Mouse (Mus musculus) kidney, embryonic 14.5 days (tissue): ENCODE measurements around the gene Zdhhc5. TPM values are rescaled to one million over a fixed set of nuclear protein-coding genes. Genes with fewer than 3 reads are reported as not detected.

Experiments
- ATAC-seq: fragments of 200-750 bp; cut with Nextera tagmentation; 2 replicates; pipeline ENCODE4 v1.8.0; 2017; ENCODE audit warnings: moderate number of reproducible peaks, mild to moderate bottlenecking, moderate TSS enrichment, moderate library complexity; ENCODE audit not compliant: low FRiP score, low TSS enrichment
- H3K27ac ChIP-seq: fragments of 300-500 bp; sonication (generic); 2 replicates; pipeline ENCODE4 v1.5.1; 2014; ENCODE audit warnings: low read depth, mild to moderate bottlenecking, low read length, moderate library complexity, mixed read lengths
- H3K27me3 ChIP-seq: fragments of 300-500 bp; sonication (generic); 2 replicates; pipeline ENCODE4 v1.6.1; 2014; ENCODE audit warnings: mild to moderate bottlenecking, low read length; ENCODE audit not compliant: control insufficient read depth, insufficient read depth
- H3K36me3 ChIP-seq: fragments of 300-500 bp; sonication (generic); 2 replicates; pipeline ENCODE4 v1.6.1; 2014; ENCODE audit warnings: low read length, mixed read lengths; ENCODE audit not compliant: control insufficient read depth, insufficient read depth
- H3K4me1 ChIP-seq: fragments of 300-500 bp; sonication (generic); 2 replicates; pipeline ENCODE4 v1.6.1; 2014; ENCODE audit warnings: low read length, mixed read lengths; ENCODE audit not compliant: control insufficient read depth, insufficient read depth
- H3K4me2 ChIP-seq: fragments of 300-500 bp; sonication (generic); replicated peaks from 2 replicates; pipeline ENCODE4 v1.6.1; 2014; ENCODE audit warnings: low read depth, mild to moderate bottlenecking, low read length
- H3K4me3 ChIP-seq: fragments of 300-500 bp; sonication (generic); 2 replicates; pipeline ENCODE4 v1.5.1; 2014; ENCODE audit warnings: mild to moderate bottlenecking, low read length
- H3K9ac ChIP-seq: fragments of 300-500 bp; sonication (generic); 2 replicates; pipeline ENCODE4 v1.6.1; 2014; ENCODE audit warnings: low read depth, mild to moderate bottlenecking, low read length, moderate library complexity
- H3K9me3 ChIP-seq: fragments of 300-500 bp; sonication (generic); 2 replicates; pipeline ENCODE4 v1.6.1; 2016; ENCODE audit warnings: low read length; ENCODE audit not compliant: control insufficient read depth
- WGBS: fragments of 180-500 bp; shearing (Covaris S2); extraction: QIAGEN DNeasy Blood & Tissue Kit; methylation state at CpG from one replicate; pipeline ENCODE4 v1.1.7; 2014; 5-methylcytosine and 5-hydroxymethylcytosine counted together
- polyA plus RNA-seq: library from polyadenylated mRNA; unstranded; fragments of >200 nt; fragmentation: Nextera tagmentation; extraction: Ambion mirVana; gene quantifications from 2 replicates; pipeline ENCODE4 v1.2.1, GENCODE M21; 2014

The Zdhhc5 gene
- polyA plus RNA-seq, 1 experiment from 2014 or later = 41.0 TPM

DNA sequence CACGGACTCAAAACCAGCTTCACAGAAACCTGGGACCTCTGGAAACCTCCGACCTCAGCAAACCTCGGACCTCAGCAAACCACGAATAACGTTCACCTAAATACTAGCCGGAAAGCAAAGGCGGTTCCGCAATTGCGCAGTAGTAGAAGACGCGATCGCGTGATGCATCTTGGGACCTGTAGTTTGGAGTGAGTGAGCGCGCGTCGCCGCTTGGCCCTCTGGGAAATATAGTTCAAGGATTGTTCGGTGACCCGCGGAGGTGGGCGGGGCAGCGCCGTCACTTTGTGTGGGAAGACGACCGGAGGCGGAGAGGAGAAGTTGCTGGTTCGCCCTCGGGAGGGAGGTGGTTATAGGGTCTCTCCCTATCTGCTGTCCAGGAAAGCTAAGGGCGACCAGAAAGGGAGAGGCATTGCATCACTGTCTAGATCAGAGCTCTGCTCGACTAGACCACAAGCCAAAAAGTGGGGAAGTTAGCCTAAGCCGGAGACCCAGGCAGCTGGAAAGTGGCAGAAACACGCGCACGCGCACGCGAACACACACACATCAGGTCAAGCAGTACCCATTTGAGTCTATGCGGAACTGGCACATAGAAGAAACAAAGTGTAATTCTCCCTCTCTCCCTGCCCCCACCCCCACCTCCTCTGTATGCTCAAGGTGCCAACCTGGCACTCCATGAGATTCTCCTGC, 12.3 kb upstream of the Zdhhc5 start, which contains the start of gene Clp1:
Gene Clp1 (minus strand): TSS at position 179 of the 687 bp plus-strand sequence.
- peak; percentile 96 for ATAC-seq
- Histone ChIP-seq H3K27me3 (no peaks in the 10 kb centered on the region), H3K4me2 (peak within 1 kb of the TSS; percentile 72), H3K4me3 (peak within 1 kb of the TSS; percentile 46), H3K27ac (peak within 1 kb of the TSS; percentile 88), H3K9ac (peak within 1 kb of the TSS; percentile 62), H3K9me3 (no peaks in the 10 kb centered on the region), H3K36me3 (peaks cover 25% of the 10 kb centered on the region), H3K4me1 (peaks cover 7% of the 10 kb centered on the region)
- under 1% methylated on average over 39 of the region's 39 CpGs for WGBS

DNA sequence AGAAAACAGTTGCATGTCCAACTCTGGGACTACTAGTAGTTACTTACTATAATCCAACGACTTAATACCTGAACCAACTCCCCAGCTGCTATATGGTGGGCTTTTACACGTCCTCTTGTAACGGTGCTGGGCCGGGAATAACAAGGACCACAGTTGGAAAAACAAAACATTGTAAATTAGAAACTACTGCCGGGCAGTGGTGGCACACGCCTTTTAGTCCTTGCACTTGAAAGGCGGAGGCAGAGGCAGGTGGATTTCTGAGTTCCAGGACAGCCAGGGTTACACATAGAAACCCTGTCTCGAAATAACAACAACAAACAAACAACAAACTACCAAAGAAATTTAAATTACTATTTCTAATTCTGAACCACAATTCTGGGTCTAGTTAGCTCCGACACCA, 11.7 kb upstream of the Zdhhc5 start:
- Histone ChIP-seq H3K27ac (no peak overlapping the region), H3K4me1 (peaks cover 7% of the 10 kb centered on the region), H3K4me2 (peak overlapping the region; percentile 72), H3K36me3 (peaks cover 25% of the 10 kb centered on the region), H3K9me3 (no peaks in the 10 kb centered on the region), H3K27me3 (no peaks in the 10 kb centered on the region), H3K4me3 (peak overlapping the region; percentile 46), H3K9ac (peak overlapping the region; percentile 40)
- peak; percentile 1; the same call in 1 of the 2 replicates for ATAC-seq
- under 1% methylated on average over 9 of the region's 9 CpGs for WGBS

DNA sequence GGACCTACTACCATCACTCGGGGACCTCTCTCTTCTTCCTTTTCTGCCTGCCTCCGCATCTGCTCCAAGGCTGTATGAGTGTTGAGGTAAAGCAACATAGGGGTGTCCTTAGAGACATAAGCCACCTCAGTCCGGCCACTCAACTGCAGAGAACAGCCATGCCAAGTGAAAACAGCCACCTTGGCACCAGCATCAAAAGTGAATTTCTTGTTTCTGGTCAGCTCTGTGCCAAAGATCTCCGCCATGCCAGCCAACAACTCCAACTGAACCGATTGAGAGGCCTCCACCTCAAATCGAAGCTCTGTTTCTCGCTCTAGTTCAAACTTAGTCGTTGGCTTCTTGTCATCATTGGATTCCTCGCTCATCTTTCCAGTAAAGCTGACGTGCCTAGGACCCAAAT, 10.8 kb upstream of the Zdhhc5 start:
- no peak overlapping the region for H3K27ac ChIP-seq
- WGBS = 92% methylated on average over 10 of the region's 10 CpGs
- no peaks in the 10 kb centered on the region for H3K9me3 ChIP-seq
- ATAC-seq = no peak
- peaks cover 25% of the 10 kb centered on the region for H3K36me3 ChIP-seq
- H3K4me1 ChIP-seq = peaks cover 7% of the 10 kb centered on the region
- no peak overlapping the region; the same call in 1 of the 2 replicates for H3K4me2 ChIP-seq
- no peak overlapping the region for H3K9ac ChIP-seq
- no peak overlapping the region for H3K4me3 ChIP-seq
- no peaks in the 10 kb centered on the region for H3K27me3 ChIP-seq

DNA sequence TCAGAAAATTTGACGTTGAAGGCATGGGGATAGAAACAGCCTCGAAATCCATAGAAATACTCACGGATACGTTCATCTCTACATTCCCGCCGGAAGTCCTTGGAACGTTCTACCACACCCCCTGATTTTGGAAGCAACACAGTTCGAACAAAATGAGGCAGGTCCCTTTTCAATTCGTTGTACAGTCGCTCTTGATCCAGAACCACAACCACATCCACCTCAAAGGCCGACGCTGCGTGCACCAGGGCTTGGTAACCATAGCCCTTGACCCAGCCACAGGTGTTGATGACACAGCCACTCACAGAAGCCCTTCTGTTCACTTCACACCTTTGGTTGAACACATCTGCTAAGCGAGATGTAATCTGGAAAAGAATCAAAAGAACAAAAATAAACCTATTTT, 8.9 kb upstream of the Zdhhc5 start:
- H3K36me3 ChIP-seq = peaks cover 25% of the 10 kb centered on the region
- 96% methylated on average over 14 of the region's 14 CpGs for WGBS
- no peak for ATAC-seq
- H3K9me3 ChIP-seq = no peaks in the 10 kb centered on the region
- no peak overlapping the region for H3K4me2 ChIP-seq
- peaks cover 7% of the 10 kb centered on the region for H3K4me1 ChIP-seq
- no peak overlapping the region for H3K9ac ChIP-seq
- no peak overlapping the region for H3K27ac ChIP-seq
- H3K27me3 ChIP-seq = no peaks in the 10 kb centered on the region
- no peak overlapping the region for H3K4me3 ChIP-seq

GRCm38 (mm10) chr2:84721182-84721581, 6.2 kb upstream of the Zdhhc5 start:
- Histone ChIP-seq H3K4me3 (no peak overlapping the region), H3K4me1 (peaks cover 2% of the 10 kb centered on the region), H3K9ac (no peak overlapping the region), H3K4me2 (no peak overlapping the region), H3K9me3 (no peaks in the 10 kb centered on the region), H3K27ac (no peak overlapping the region), H3K27me3 (no peaks in the 10 kb centered on the region), H3K36me3 (peaks cover 25% of the 10 kb centered on the region)
- 83% methylated on average over 3 of the region's 3 CpGs for WGBS
- no peak for ATAC-seq

DNA sequence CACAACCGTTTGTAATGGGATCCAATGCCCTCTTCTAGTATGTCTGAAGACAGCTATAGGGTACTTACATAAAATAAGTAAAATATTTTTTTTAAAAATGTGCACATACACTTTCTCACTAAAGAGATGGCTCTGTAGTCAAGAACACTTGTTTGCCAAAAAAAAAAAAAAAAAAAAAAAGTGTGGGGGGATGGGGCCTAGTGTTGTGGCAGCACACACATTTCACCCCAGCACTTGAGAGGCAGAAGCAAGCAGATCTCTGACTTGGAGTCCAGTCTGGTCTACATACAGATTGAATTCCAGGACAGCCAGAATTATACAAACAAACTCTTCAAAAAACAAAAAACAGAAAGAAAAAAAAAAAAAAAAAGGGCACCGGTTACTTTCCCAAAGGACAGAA, 5.7 kb upstream of the Zdhhc5 start:
- Histone ChIP-seq H3K27me3 (no peaks in the 10 kb centered on the region), H3K9ac (no peak overlapping the region), H3K4me1 (no peaks in the 10 kb centered on the region), H3K36me3 (peaks cover 25% of the 10 kb centered on the region), H3K4me2 (no peak overlapping the region), H3K4me3 (no peak overlapping the region), H3K9me3 (no peaks in the 10 kb centered on the region), H3K27ac (no peak overlapping the region)
- ATAC-seq = no peak
- WGBS = 95% methylated on average over 2 of the region's 2 CpGs

- ATAC-seq = no peak
- H3K27ac ChIP-seq = no peak overlapping the region
- H3K4me1 ChIP-seq = peaks cover 4% of the 10 kb centered on the region; the same call in 1 of the 2 replicates
- no peaks in the 10 kb centered on the region; the same call in 1 of the 2 replicates for H3K36me3 ChIP-seq
- no peak overlapping the region for H3K9ac ChIP-seq
- no peaks in the 10 kb centered on the region for H3K27me3 ChIP-seq
- H3K9me3 ChIP-seq = no peaks in the 10 kb centered on the region
- 92% methylated on average over 4 of the region's 4 CpGs for WGBS
- H3K4me2 ChIP-seq = no peak overlapping the region
- H3K4me3 ChIP-seq = no peak overlapping the region
Measured at GRCm38 (mm10) chr2:84717357-84717756, 2.4 kb upstream of the Zdhhc5 start.

GRCm38 (mm10) chr2:84716423-84717355, 1.7 kb upstream of the Zdhhc5 start:
- H3K27me3 ChIP-seq = no peaks in the 10 kb centered on the region
- no peaks in the 10 kb centered on the region; the same call in 1 of the 2 replicates for H3K36me3 ChIP-seq
- H3K9me3 ChIP-seq = no peaks in the 10 kb centered on the region
- H3K9ac ChIP-seq = peak overlapping the region; percentile 94
- ATAC-seq = no peak
- 36% methylated on average over 9 of the region's 9 CpGs for WGBS
- peak overlapping the region; percentile 97 for H3K4me3 ChIP-seq
- peak overlapping the region; percentile 83 for H3K4me2 ChIP-seq
- H3K4me1 ChIP-seq = peaks cover 4% of the 10 kb centered on the region; the same call in 1 of the 2 replicates
- peak overlapping the region; percentile 93 for H3K27ac ChIP-seq
